Mouse (Mus musculus) brain, embryonic 14.5 days (tissue): ENCODE measurements around the gene Rbm33.

Source experiments
- CTCF ChIP-seq: fragments of 200-500 bp; IDR thresholded peaks from 2 replicates; pipeline ENCODE4 v1.5.1; 2012; ENCODE audit warnings: inconsistent platforms, mild to moderate bottlenecking, moderate library complexity, borderline replicate concordance; ENCODE audit not compliant: insufficient read depth, insufficient read length; ENCODE audit errors: extremely low read depth
- POLR2A ChIP-seq: fragments of 200-500 bp; IDR thresholded peaks from 2 replicates; pipeline ENCODE4 v1.6.1; 2012; ENCODE audit warnings: mild to moderate bottlenecking, inconsistent platforms, borderline replicate concordance; ENCODE audit not compliant: poor library complexity, insufficient read depth, insufficient read length, severe bottlenecking; ENCODE audit errors: extremely low read depth

- TF ChIP-seq CTCF (peak; percentile 98), POLR2A (no peak)
These were observed 134.2 kb downstream of the Rbm33 start for GRCm38 (mm10) chr5:28451053-28451638.
